Mouse (Mus musculus) heart, postnatal 0 days (tissue): ENCODE measurements around the gene Susd3.

Experiments used
- CTCF ChIP-seq: IDR thresholded peaks from 2 replicates; pipeline ENCODE4 v1.5.1; 2016; ENCODE audit warnings: antibody characterized with exemption, control low read depth, low read depth
- EP300 ChIP-seq: IDR thresholded peaks from 2 replicates; pipeline ENCODE4 v1.6.1; 2016; ENCODE audit warnings: antibody characterized with exemption, low read depth

- TF ChIP-seq CTCF (no peak), EP300 (no peak)
Measured at GRCm38 (mm10) chr13:49196211-49196610, 52.3 kb downstream of the Susd3 start.
